Mouse (Mus musculus) liver, embryonic 11.5 days (tissue): ENCODE measurements at regions not wholly inside any gene's neighbourhood (a gene's known extent, or its start where the extent isn't known, plus 50 kb on each side); places are given as distances from the start of the nearest gene placed in this dataset.

Experiments used
- ATAC-seq: fragments of 200-750 bp; cut with Nextera tagmentation; replicated peaks from 2 replicates; pipeline ENCODE4 v1.8.0; 2017; ENCODE audit warnings: moderate number of reproducible peaks, mild to moderate bottlenecking, moderate TSS enrichment, moderate library complexity; ENCODE audit not compliant: low FRiP score
- DNase-seq: peaks from one replicate; pipeline ENCODE4 v3.0.0-alpha.2; 2017; ENCODE audit warnings: low spot score
- H3K27ac ChIP-seq: fragments of 300-500 bp; sonication (generic); 2 replicates; pipeline ENCODE4 v1.5.1; 2014; ENCODE audit warnings: mild to moderate bottlenecking, low read depth, low read length, control low read depth
- H3K27me3 ChIP-seq: fragments of 300-500 bp; sonication (generic); replicated peaks from 2 replicates; pipeline ENCODE4 v1.6.1; 2014; ENCODE audit warnings: low read length, mixed read lengths; ENCODE audit not compliant: control insufficient read depth, insufficient read depth
- H3K36me3 ChIP-seq: fragments of 300-500 bp; sonication (generic); 2 replicates; pipeline ENCODE4 v1.6.1; 2014; ENCODE audit warnings: mild to moderate bottlenecking, low read length, moderate library complexity, mixed read lengths; ENCODE audit not compliant: control insufficient read depth, insufficient read depth
- H3K4me1 ChIP-seq: fragments of 300-500 bp; sonication (generic); replicated peaks from 2 replicates; pipeline ENCODE4 v1.6.1; 2014; ENCODE audit warnings: low read length, mixed read lengths; ENCODE audit not compliant: control insufficient read depth, insufficient read depth
- H3K4me2 ChIP-seq: fragments of 300-500 bp; sonication (generic); 2 replicates; pipeline ENCODE4 v1.6.1; 2014; ENCODE audit warnings: mild to moderate bottlenecking, control low read depth, moderate library complexity
- H3K4me3 ChIP-seq: fragments of 300-500 bp; sonication (generic); 2 replicates; pipeline ENCODE4 v1.5.1; 2014; ENCODE audit warnings: low read depth, low read length, control low read depth
- H3K9ac ChIP-seq: fragments of 300-500 bp; sonication (generic); 2 replicates; pipeline ENCODE4 v1.6.1; 2014; ENCODE audit warnings: low read depth, low read length, control low read depth
- H3K9me3 ChIP-seq: fragments of 300-500 bp; sonication (generic); 2 replicates; pipeline ENCODE4 v1.6.1; 2016; ENCODE audit warnings: low read length, inconsistent platforms, mixed read lengths; ENCODE audit not compliant: control insufficient read depth
- WGBS: fragments of 180-500 bp; shearing (Covaris S2); extraction: QIAGEN DNeasy Blood & Tissue Kit; methylation state at CpG from one replicate; pipeline ENCODE4 v1.1.7; 2014; 5-methylcytosine and 5-hydroxymethylcytosine counted together

- no peaks in the 10 kb centered on the region for H3K9me3 ChIP-seq
- H3K4me2 ChIP-seq = no peak overlapping the region
- H3K4me1 ChIP-seq = no peaks in the 10 kb centered on the region
- H3K36me3 ChIP-seq = no peaks in the 10 kb centered on the region
- no peak for DNase-seq
- 78% methylated on average over 1 of the region's 1 CpGs for WGBS
- H3K9ac ChIP-seq = no peak overlapping the region
- no peak for ATAC-seq
- H3K4me3 ChIP-seq = no peak overlapping the region
- no peaks in the 10 kb centered on the region for H3K27me3 ChIP-seq
- no peak overlapping the region for H3K27ac ChIP-seq
Observed at GRCm38 (mm10) chr14:106225401-106225800, 119.4 kb downstream of the Trim52 start.

- H3K4me1 ChIP-seq = no peaks in the 10 kb centered on the region
- no peak for ATAC-seq
- no peak overlapping the region for H3K9ac ChIP-seq
- no peak overlapping the region for H3K4me3 ChIP-seq
- WGBS = 83% methylated on average over 5 of the region's 5 CpGs
- DNase-seq = no peak
- no peaks in the 10 kb centered on the region for H3K27me3 ChIP-seq
- no peak overlapping the region for H3K4me2 ChIP-seq
- no peaks in the 10 kb centered on the region for H3K36me3 ChIP-seq
- no peak overlapping the region for H3K27ac ChIP-seq
- H3K9me3 ChIP-seq = no peaks in the 10 kb centered on the region
Observed at GRCm38 (mm10) chr14:106241721-106242405, 135.9 kb downstream of the Trim52 start.

GRCm38 (mm10) chr14:106259396-106260108 is 153.6 kb downstream of the Trim52 start:
- H3K4me2 ChIP-seq = no peak overlapping the region
- H3K4me1 ChIP-seq = no peaks in the 10 kb centered on the region
- DNase-seq = no peak
- ATAC-seq = no peak
- H3K36me3 ChIP-seq = no peaks in the 10 kb centered on the region
- no peak overlapping the region for H3K4me3 ChIP-seq
- 68% methylated on average over 4 of the region's 4 CpGs for WGBS
- H3K9ac ChIP-seq = no peak overlapping the region
- H3K27me3 ChIP-seq = no peaks in the 10 kb centered on the region
- no peak overlapping the region for H3K27ac ChIP-seq
- H3K9me3 ChIP-seq = no peaks in the 10 kb centered on the region

GRCm38 (mm10) chr14:106265290-106265689 is 159.3 kb downstream of the Trim52 start:
- no peaks in the 10 kb centered on the region for H3K27me3 ChIP-seq
- no peaks in the 10 kb centered on the region for H3K4me1 ChIP-seq
- DNase-seq (no peak), ATAC-seq (no peak)
- no peak overlapping the region for H3K27ac ChIP-seq
- no peaks in the 10 kb centered on the region for H3K9me3 ChIP-seq
- H3K36me3 ChIP-seq = no peaks in the 10 kb centered on the region
- H3K4me2 ChIP-seq = no peak overlapping the region
- 87% methylated on average over 3 of the region's 3 CpGs for WGBS
- no peak overlapping the region for H3K9ac ChIP-seq
- H3K4me3 ChIP-seq = no peak overlapping the region

- Histone ChIP-seq H3K4me1 (no peaks in the 10 kb centered on the region), H3K4me2 (no peak overlapping the region), H3K9me3 (no peaks in the 10 kb centered on the region), H3K9ac (no peak overlapping the region), H3K36me3 (no peaks in the 10 kb centered on the region), H3K27me3 (no peaks in the 10 kb centered on the region), H3K4me3 (no peak overlapping the region), H3K27ac (no peak overlapping the region)
- DNase-seq (no peak), ATAC-seq (no peak)
- 85% methylated on average over 12 of the region's 12 CpGs for WGBS
Observed at GRCm38 (mm10) chr14:106267679-106268561, 161.9 kb downstream of the Trim52 start.

GRCm38 (mm10) chr14:106269680-106270079 is 163.7 kb downstream of the Trim52 start:
- Histone ChIP-seq H3K4me3 (no peak overlapping the region), H3K4me2 (no peak overlapping the region), H3K4me1 (no peaks in the 10 kb centered on the region), H3K36me3 (no peaks in the 10 kb centered on the region), H3K9me3 (no peaks in the 10 kb centered on the region), H3K9ac (no peak overlapping the region), H3K27ac (no peak overlapping the region), H3K27me3 (no peaks in the 10 kb centered on the region)
- 66% methylated on average over 6 of the region's 6 CpGs for WGBS
- ATAC-seq (no peak), DNase-seq (no peak)

- Histone ChIP-seq H3K9ac (no peak overlapping the region), H3K27me3 (no peaks in the 10 kb centered on the region), H3K4me1 (no peaks in the 10 kb centered on the region), H3K9me3 (no peaks in the 10 kb centered on the region), H3K4me3 (no peak overlapping the region), H3K4me2 (no peak overlapping the region), H3K27ac (no peak overlapping the region), H3K36me3 (no peaks in the 10 kb centered on the region)
- ATAC-seq (no peak), DNase-seq (no peak)
- WGBS = 53% methylated on average over 8 of the region's 8 CpGs
Observed at GRCm38 (mm10) chr14:106313558-106313957, 207.6 kb downstream of the Trim52 start.

- no peaks in the 10 kb centered on the region for H3K9me3 ChIP-seq
- H3K4me2 ChIP-seq = no peak overlapping the region
- H3K36me3 ChIP-seq = no peaks in the 10 kb centered on the region
- 82% methylated on average over 9 of the region's 9 CpGs for WGBS
- ATAC-seq (no peak), DNase-seq (no peak)
- H3K27me3 ChIP-seq = no peaks in the 10 kb centered on the region
- no peak overlapping the region for H3K4me3 ChIP-seq
- no peak overlapping the region for H3K27ac ChIP-seq
- H3K9ac ChIP-seq = no peak overlapping the region
- H3K4me1 ChIP-seq = no peaks in the 10 kb centered on the region
Observed at GRCm38 (mm10) chr14:106314079-106314551, 208.1 kb downstream of the Trim52 start.
